ENCODE assay signal across 8 mouse cellular contexts in genomic region chr12:80574825-80575371, GRCm38 (mm10). TPM values are rescaled to one million over a fixed set of nuclear protein-coding genes. Genes with fewer than 3 reads are reported as not detected.
DNase-seq lines count a peak whose midpoint lies in the region; ATAC-seq lines count a peak whose summit lies in the region.

No protein-coding gene starts in this region.

- peak overlapping the region; percentile 36 for H3K4me2 ChIP-seq in stomach, embryonic 16.5 days (ENCODE audit: low read depth, low read length)

- 0 out of 2 replicates have a peak overlapping the region, but pooled peaks have one; percentile 18 for H3K9ac ChIP-seq in stomach, embryonic 16.5 days (ENCODE audit: low read length)

- H3K4me1 ChIP-seq in heart, embryonic 10.5 days: peaks cover 32% of the 10 kb centered on the region
- H3K4me1 ChIP-seq in stomach, embryonic 16.5 days (ENCODE audit: control insufficient read depth, insufficient read depth, low read length): peaks cover 4% of the 10 kb centered on the region

- intact Hi-C loops in left cerebral cortex, postnatal 14 days (cut with DNase I): no loop called here

- ATAC-seq in stomach, embryonic 16.5 days (ENCODE audit: insufficient read depth, low FRiP score): peak; percentile 38; the same call in 1 of the 2 replicates

- peak overlapping the region; percentile 37 for H3K4me3 ChIP-seq in heart, embryonic 10.5 days
- no peak overlapping the region for H3K4me3 ChIP-seq in stomach, embryonic 16.5 days (replicated peaks; ENCODE audit: low read length)

- WGBS in heart, embryonic 10.5 days: 13% methylated on average over 15 of the region's 15 CpGs
- 29% methylated on average over 15 of the region's 15 CpGs for WGBS in stomach, embryonic 16.5 days

- DNase-seq in right cerebral cortex, adult 18-20 months: peak; percentile 74
- no peak for DNase-seq in right cerebral cortex, postnatal 4 days
- DNase-seq in heart, embryonic 10.5 days (ENCODE audit: low spot score): no peak
- peak; percentile 54 to 79 for DNase-seq in left cerebral cortex, postnatal 14 days (ENCODE audit: low spot score in 2 of 2)
- no peak for DNase-seq in thymus, adult 18-20 months
- DNase-seq in cerebellum, adult 9-11 months: no peak
- no peak for DNase-seq in spleen, adult 12 weeks (ENCODE audit: low spot score)

- no peaks in the 10 kb centered on the region for H3K36me3 ChIP-seq in heart, embryonic 10.5 days
- no peaks in the 10 kb centered on the region for H3K36me3 ChIP-seq in stomach, embryonic 16.5 days (ENCODE audit: control insufficient read depth, insufficient read depth, low read length)

- H3K27ac ChIP-seq in heart, embryonic 10.5 days: peak overlapping the region; percentile 73
- peak overlapping the region; percentile 31 for H3K27ac ChIP-seq in stomach, embryonic 16.5 days (ENCODE audit: low read length)

- H3K27me3 ChIP-seq in heart, embryonic 10.5 days (ENCODE audit: insufficient read depth, poor library complexity, severe bottlenecking): 0 out of 2 replicates have a peak, but pooled peaks cover 4% of the 10 kb centered on the region
- H3K27me3 ChIP-seq in stomach, embryonic 16.5 days (ENCODE audit: control insufficient read depth, insufficient read depth, low read length): no peaks in the 10 kb centered on the region

- no peaks in the 10 kb centered on the region for H3K9me3 ChIP-seq in heart, embryonic 10.5 days
- H3K9me3 ChIP-seq in stomach, embryonic 16.5 days (replicated peaks; ENCODE audit: control insufficient read depth, low read length): no peaks in the 10 kb centered on the region

RNA-seq across cellular contexts. Expression of gene Galnt16, which starts 56.8 kb away (rescaled TPM):
- polyA plus RNA-seq in heart, embryonic 10.5 days (2016; fragmentation: Nextera tagmentation; extraction: Ambion mirVana): 2.4 and 5.2 TPM in 2 replicates
- total RNA-seq in left cerebral cortex, postnatal 14 days (2021): 10 to 100 TPM; 61.8 to 73.1 TPM
- 14.8 and 15.6 TPM in 2 replicates for polyA plus RNA-seq in stomach, embryonic 16.5 days (2015; fragmentation: Nextera tagmentation; extraction: Ambion mirVana)

Comparison
In these comparisons a context has a peak if more than half of its experiments do, and no peak if none do; other contexts are left out.
1. DNase-seq: peak in right cerebral cortex, adult 18-20 months (single experiment) and left cerebral cortex, postnatal 14 days (2 of 2); none in right cerebral cortex, postnatal 4 days (single experiment), heart, embryonic 10.5 days (single experiment), thymus, adult 18-20 months (0 of 2), cerebellum, adult 9-11 months (single experiment) and spleen, adult 12 weeks (single experiment).